Mouse (Mus musculus) frontal cortex, postnatal 10 days (tissue): ENCODE measurements around the gene Ksr2.
"Not testable (repeated sequence)": the region's sequence is repeated elsewhere in the genome, so short reads cannot be mapped to it uniquely, and the experiment has no call there.

Experiments
- DNase-seq, 2 experiments: peaks; one replicate each; pipeline ENCODE4 v3.0.0; 2022; ENCODE audit warnings: low spot score in 2 of 2, mixed read lengths in 1 of 2

Gene Ksr2

GRCm38 (mm10) chr5:117413507-117414501 is at the start of gene Ksr2:
Gene Ksr2 (plus strand): TSS chr5:117414000.
- DNase-seq, result peak; percentile 73 to 77

- no peak for DNase-seq
These were observed 49.0 kb upstream of the Ksr2 start for GRCm38 (mm10) chr5:117364821-117365220.

DNA sequence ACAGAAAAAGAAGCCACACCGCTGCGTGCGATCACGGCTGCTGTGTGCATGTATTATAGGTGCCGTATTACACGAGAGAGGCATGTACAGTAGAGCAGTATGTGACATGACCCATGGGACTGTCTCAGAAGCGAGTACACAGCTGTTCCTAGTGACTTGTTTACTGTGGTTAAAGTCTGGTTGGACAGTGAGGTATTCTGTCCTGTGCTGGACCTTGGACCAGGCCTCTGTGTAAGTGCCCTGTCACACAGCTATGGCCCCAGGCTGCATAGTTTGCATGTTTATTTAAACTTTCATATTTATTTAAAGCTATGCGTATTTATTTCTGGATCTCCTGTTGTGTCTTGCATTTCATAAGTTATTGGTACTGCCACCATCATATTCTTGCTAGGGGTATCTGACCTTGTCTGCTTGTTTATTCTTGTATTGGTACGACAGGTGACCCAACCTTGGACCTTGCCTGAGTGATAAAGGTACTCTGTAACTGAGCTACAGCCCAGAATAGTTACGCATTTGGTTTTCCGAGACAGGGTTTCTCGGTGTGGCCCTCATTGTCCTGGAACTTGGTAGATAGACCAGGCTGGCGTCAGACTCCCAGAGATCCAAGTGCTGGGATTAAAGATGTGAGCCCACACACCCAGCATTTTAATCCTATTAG is 47.8 kb upstream of the Ksr2 start:
- no peak for DNase-seq

DNA sequence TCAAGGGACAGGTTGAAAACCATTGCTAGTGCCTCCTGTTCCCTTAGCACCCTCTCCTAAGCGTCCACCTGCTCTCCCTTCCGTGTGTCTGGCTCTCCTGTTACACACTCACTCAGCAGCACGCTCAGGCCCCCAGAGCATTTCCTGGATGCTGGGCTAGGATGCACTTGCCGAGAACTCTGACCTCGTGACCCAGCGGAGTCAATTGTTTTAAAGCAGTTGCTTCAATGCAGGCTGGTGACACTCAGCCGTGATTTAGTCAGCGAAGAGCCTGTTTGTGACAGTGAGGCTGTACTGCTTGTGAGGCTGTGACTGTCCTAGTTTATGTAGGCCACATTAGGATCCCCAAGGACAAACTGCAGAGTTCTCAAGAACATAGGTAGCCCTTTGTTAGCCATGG is 46.6 kb upstream of the Ksr2 start:
- no peak for DNase-seq

DNA sequence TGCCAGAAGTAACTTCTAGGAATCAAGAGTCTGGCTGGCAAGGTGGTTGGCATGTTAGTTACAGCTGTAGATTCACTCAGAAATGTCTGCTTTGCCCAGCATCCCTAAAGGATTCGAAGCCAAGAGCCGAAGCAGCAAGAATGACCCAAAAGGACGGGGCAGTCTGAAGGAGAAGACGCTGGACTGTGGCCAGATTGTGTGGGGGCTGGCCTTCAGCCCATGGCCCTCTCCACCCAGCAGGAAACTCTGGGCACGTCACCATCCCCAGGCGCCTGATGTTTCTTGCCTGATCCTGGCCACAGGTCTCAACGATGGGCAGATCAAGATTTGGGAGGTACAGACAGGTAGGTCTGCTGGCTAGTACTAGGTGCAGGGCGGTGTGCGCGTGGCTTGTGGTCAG is 43.2 kb upstream of the Ksr2 start:
- no peak for DNase-seq

- no peak for DNase-seq
These were observed 40.4 kb upstream of the Ksr2 start for GRCm38 (mm10) chr5:117373418-117373817.

DNA sequence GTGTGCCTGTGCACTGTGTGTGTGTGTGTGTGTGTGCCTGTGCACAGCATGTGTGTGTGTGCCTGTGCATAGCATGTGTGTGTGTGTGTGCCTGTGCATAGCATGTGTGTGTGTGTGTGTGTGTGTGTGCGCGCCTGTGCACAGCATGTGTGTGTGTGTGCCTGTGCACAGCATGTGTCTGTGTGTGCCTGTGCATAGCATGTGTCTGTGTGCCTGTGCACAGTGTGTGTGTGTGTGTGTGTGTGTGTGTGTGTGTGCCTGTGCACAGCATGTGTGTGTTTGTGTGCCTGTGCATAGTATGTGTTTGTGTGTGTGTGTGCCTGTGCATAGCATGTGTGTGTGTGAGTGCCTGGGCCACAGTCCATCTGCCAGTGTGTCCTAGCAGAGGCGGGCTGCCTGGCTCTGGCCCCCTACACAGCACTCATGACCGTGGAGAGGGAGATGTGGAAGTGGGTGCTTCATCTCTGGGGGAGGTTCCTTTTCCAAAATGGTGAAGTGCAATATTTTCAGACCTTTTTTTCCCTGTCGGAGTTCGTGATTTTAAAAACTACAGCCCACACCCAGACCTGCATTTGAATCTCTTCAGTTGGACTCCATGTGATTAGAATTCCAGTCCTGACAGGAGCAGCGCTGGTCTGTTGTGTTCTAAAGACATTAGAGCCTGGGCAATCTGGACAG is 39.3 kb upstream of the Ksr2 start:
- DNase-seq, result no peak

GRCm38 (mm10) chr5:117376331-117376761 is 37.5 kb upstream of the Ksr2 start:
- DNase-seq, result no peak

GRCm38 (mm10) chr5:117377731-117378130 is 36.1 kb upstream of the Ksr2 start:
- not testable (repeated sequence) for DNase-seq

GRCm38 (mm10) chr5:117380199-117380598 is 33.6 kb upstream of the Ksr2 start:
- no peak for DNase-seq

GRCm38 (mm10) chr5:117381785-117382184 is 32.0 kb upstream of the Ksr2 start:
- no peak for DNase-seq

DNA sequence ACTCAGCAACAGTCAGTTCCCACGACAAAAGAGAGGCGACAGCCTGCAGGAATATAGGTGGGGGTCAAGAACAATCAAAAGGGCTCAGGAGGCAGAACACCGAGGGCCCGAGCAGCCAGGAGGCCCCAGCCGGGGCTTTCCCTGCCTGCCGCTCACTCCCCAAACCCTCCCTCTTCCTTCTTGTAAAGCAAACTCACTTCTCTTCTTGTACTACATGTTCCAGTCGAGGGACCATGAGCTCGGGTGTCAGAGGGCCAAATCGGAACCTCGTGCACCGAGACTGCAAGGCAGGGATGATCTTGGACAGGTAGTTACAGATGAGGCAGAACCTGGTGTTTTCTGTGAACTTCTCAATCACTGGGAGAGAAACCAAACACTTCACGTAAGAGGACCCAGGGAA is 30.6 kb upstream of the Ksr2 start:
- no peak for DNase-seq

DNA sequence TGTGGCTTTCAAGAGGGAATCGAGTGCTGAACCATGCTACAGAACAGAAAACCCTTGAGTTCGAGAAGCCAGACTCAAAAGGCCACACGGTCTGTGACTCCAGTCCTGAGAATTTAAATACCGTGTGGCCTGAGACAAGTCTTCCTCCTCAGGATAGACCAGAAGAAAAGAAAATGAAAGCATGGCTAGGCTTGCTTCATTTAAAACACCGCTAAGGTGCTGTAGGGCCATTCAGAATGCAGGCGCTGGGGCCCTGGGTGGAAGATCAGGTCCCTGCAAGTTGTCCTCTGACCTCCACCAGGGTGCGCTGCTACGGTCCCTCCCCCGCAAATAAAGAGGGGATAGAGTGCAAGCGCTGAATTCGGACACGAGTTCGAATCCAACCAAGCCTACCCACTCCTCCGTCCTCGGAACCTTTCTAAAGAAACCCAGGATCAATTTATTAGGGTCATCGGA is 25.5 kb upstream of the Ksr2 start:
- peak in 1 of 2 experiments; percentile 48 for DNase-seq

DNA sequence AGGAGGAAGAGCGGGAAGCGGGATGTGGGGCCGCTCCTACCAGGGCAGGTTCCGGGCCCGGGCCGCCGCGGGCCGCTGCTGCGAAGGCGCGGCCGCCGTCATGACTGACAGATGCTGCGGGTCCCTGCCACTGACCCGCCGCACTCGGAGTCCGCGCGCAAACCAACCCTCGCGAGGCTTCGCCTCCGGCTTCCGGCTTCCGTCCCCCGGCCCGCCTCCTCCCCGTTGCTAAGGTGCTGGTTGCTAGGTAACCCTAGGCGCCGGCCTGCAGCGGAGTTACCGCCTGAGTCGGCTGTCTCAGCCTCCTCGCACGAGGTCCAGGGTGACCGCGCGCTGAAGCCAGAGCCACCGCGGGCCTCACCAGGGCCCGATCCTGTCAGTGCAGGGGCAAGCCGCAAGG is 24.9 kb upstream of the Ksr2 start, which contains the start of gene Rfc5:
TSS of gene Rfc5 (minus strand) at position 171 of the 400 bp plus-strand sequence.
- peak; percentile 92 to 94 for DNase-seq

GRCm38 (mm10) chr5:117390895-117391294 is 22.9 kb upstream of the Ksr2 start:
- no peak for DNase-seq

DNA sequence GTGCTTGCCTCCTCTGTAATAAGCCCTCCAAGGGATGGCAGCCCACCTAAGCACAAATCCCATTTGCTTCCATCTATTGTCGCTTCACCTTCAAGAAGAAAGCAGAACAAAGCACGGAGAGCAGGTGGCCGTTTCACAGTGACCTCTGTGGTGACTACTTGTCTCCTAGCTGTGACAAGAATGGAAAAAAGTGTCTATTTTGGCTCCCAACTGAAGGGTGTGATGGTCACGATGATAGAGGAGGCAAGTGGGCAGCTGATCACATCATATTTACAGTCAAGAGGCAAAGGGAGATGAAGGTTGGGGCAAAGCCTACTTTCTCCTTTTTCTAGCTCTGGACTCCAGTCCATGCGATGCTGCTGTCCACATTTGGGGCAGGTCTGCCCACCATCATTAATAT is 18.0 kb upstream of the Ksr2 start:
- no peak for DNase-seq

DNA sequence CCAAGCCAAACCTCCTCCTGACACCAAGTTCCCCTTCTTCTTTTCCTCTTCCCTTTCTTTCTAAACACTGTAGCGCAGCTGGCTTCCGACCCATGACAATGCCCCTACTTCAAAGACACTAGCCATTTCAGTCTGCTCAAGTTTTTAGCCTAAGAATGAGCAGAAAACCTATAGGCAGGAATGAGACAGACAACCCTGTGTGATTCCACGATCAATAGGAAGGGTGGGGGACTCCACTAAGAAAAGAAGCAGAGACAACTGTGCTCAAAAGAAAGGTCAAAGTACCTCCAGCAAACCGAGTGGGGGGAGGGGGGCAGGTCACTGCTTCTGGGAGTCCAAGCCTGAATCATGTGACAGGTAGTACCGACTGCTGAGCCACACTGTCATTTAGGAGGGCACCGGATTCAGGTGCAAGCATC is 17.2 kb upstream of the Ksr2 start:
- no peak for DNase-seq

GRCm38 (mm10) chr5:117397371-117397770 is 16.4 kb upstream of the Ksr2 start:
- no peak for DNase-seq

- DNase-seq, result no peak
These were observed 15.7 kb upstream of the Ksr2 start for GRCm38 (mm10) chr5:117398007-117398550.

GRCm38 (mm10) chr5:117399281-117399680 is 14.5 kb upstream of the Ksr2 start:
- no peak for DNase-seq

DNA sequence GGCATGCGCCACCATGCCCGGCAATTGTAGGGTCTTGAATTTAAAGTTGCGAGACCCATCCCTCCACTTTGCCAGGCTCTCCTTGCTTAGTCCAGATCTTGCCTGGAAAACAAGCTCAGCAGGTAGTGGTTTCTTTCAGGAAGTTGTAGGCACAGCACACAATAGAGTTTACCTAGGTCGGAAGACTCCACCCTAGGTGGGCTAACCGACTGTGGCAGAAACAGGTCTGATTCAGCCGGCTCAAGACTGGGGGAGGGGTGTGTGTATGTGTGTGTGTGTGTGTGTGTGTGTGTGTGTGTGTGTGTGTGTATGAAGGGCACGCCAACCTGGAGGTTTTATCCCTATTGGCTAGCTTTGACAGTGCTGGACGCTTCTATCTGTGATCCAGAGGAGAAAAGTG is 10.2 kb upstream of the Ksr2 start:
- no peak for DNase-seq

- not testable (repeated sequence) for DNase-seq
These were observed 9.1 kb upstream of the Ksr2 start for GRCm38 (mm10) chr5:117404671-117405070.
